Mouse (Mus musculus): ENCODE data around the gene Tmem254a. TPM values are rescaled to one million over a fixed set of nuclear protein-coding genes. Genes with fewer than 3 reads are reported as not detected.

Gene Tmem254a
- 0.94 and 2.0 TPM in 2 replicates for polyA plus RNA-seq (2012; rRNA removed)

DNA sequence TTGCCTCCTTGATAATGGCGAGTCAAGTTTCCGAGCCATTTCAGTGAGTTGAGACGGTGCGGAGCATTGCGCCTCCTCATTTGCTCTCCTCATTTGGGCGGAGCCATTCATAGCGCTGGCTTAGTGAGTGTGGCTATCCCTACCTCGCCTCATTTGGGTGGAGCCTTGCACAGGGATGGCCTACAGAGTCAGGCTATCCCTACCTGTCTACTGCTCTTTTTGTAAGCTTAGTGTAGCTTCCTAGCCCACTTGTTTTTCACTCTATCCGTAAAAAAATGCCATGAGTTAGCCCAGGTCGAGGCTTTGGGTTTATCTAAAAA, at the start of gene Tmem254a:
Gene Tmem254a (minus strand): TSS at position 111 of the 320 bp plus-strand sequence.

DNA sequence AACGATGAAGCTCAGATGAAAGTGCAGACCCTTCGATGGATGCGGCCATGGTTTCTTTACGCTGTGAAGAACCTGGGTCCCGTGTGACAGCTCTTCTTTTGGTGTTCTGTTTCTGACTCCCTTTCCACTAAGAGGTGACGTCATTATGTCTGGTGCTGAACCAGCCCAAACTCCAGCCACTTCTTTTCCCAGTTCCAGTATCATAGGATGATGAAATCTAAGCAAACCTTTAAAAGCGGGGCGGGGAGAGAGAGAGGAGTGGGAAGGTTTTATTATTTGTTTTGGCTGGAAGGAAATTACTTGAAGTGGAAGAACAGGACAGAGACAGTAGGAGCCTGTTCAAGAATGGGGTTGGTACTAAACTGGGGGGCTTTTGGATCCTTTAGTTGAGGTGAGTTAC, 10.5 kb upstream of the Tmem254a start, which contains the start of gene Cphx1:
Gene Cphx1 (plus strand): TSS at position 301 of the 400 bp plus-strand sequence.

GRCm38 (mm10) chr14:25903000-25903399, 24.5 kb downstream of the Tmem254a start, which contains the start of gene Plac9a:
Gene Plac9a (minus strand): TSS chr14:25903100.

Other genes with a start within 250 kb of the Tmem254a start
- 43.6 and 59.6 TPM in 2 replicates for gene Ppif, start 233.5 kb downstream of the Tmem254a start, polyA plus RNA-seq (2012; rRNA removed)
- gene Zcchc24, start 158.6 kb downstream of the Tmem254a start, polyA plus RNA-seq (2012; rRNA removed): 14.6 and 29.2 TPM in 2 replicates
- 2.9 and 4.5 TPM in 2 replicates for gene Anxa11, start 85.5 kb downstream of the Tmem254a start, polyA plus RNA-seq (2012; rRNA removed)
- not detected in 2 replicates for gene Plac9a, start 24.6 kb downstream of the Tmem254a start, polyA plus RNA-seq (2012; rRNA removed)
- gene Cphx1, start 10.6 kb upstream of the Tmem254a start, polyA plus RNA-seq (2012; rRNA removed): not detected in 2 replicates
- 17.3 and 17.5 TPM in 2 replicates for gene Duxbl1, start 50.9 kb upstream of the Tmem254a start, polyA plus RNA-seq (2012; rRNA removed)
- 1.1 and 1.2 TPM in 2 replicates for gene Gm9780, start 115.0 kb upstream of the Tmem254a start, polyA plus RNA-seq (2012; rRNA removed)
- 0.07 and 1.7 TPM in 2 replicates for gene Tmem254c, start 139.7 kb upstream of the Tmem254a start, polyA plus RNA-seq (2012; rRNA removed)
- gene Cphx2, start 153.8 kb upstream of the Tmem254a start, polyA plus RNA-seq (2012; rRNA removed): not detected in 2 replicates
- gene Cphx3, start 154.6 kb upstream of the Tmem254a start, polyA plus RNA-seq (2012; rRNA removed): not detected in 2 replicates
- gene Duxbl2, start 190.7 kb upstream of the Tmem254a start, polyA plus RNA-seq (2012; rRNA removed): not detected in 2 replicates

Data from central nervous system, embryonic 11.5 days (tissue).